Mouse (Mus musculus): Measurements from ENCODE around the gene Ube2d3. TPM values are rescaled to one million over a fixed set of nuclear protein-coding genes. Genes with fewer than 3 reads are reported as not detected.
"Not testable (repeated sequence)": the region's sequence is repeated elsewhere in the genome, so short reads cannot be mapped to it uniquely, and the experiment has no call there.

Ube2d3 gene
- polyA plus RNA-seq, 1 experiment from 2014 or later = 433 TPM

- no peaks in the 10 kb centered on the region for H3K9me3 ChIP-seq
- H3K4me1 ChIP-seq (replicated peaks) = peaks cover 40% of the 10 kb centered on the region
- H3K27ac ChIP-seq = peak overlapping the region; percentile 100
- no peaks in the 10 kb centered on the region for H3K27me3 ChIP-seq
- peak overlapping the region; percentile 92 for H3K4me2 ChIP-seq (replicated peaks)
- no peak for ATAC-seq
- H3K4me3 ChIP-seq (replicated peaks) = peak overlapping the region; percentile 77
- 0 out of 2 replicates have a peak, but pooled peaks cover 5% of the 10 kb centered on the region for H3K36me3 ChIP-seq
- peak overlapping the region; percentile 88 for H3K9ac ChIP-seq (replicated peaks)
- WGBS = 2% methylated on average over 15 of the region's 15 CpGs
Observed at GRCm38 (mm10) chr3:135439651-135440050, 1.7 kb downstream of the Ube2d3 start.

GRCm38 (mm10) chr3:135440221-135440620 lies 2.3 kb downstream of the Ube2d3 start:
- no peak for ATAC-seq
- 0 out of 2 replicates have a peak, but pooled peaks cover 5% of the 10 kb centered on the region for H3K36me3 ChIP-seq
- H3K9ac ChIP-seq (replicated peaks) = peak overlapping the region; percentile 88
- H3K4me2 ChIP-seq (replicated peaks) = peak overlapping the region; percentile 92
- peaks cover 43% of the 10 kb centered on the region for H3K4me1 ChIP-seq (replicated peaks)
- peak overlapping the region; percentile 77 for H3K4me3 ChIP-seq (replicated peaks)
- H3K27ac ChIP-seq = no peak overlapping the region
- 24% methylated on average over 7 of the region's 7 CpGs for WGBS
- no peaks in the 10 kb centered on the region for H3K27me3 ChIP-seq
- H3K9me3 ChIP-seq = no peaks in the 10 kb centered on the region

GRCm38 (mm10) chr3:135440621-135441020 lies 2.7 kb downstream of the Ube2d3 start:
- Histone ChIP-seq H3K27me3 (no peaks in the 10 kb centered on the region), H3K36me3 (0 out of 2 replicates have a peak, but pooled peaks cover 5% of the 10 kb centered on the region), H3K9me3 (no peaks in the 10 kb centered on the region), H3K4me3 (replicated peaks) (peak overlapping the region; percentile 77), H3K27ac (no peak overlapping the region), H3K4me1 (replicated peaks) (peaks cover 43% of the 10 kb centered on the region), H3K4me2 (replicated peaks) (peak overlapping the region; percentile 92), H3K9ac (replicated peaks) (peak overlapping the region; percentile 88)
- 48% methylated on average over 10 of the region's 10 CpGs for WGBS
- no peak for ATAC-seq

GRCm38 (mm10) chr3:135444930-135445329 lies 7.0 kb downstream of the Ube2d3 start:
- no peak overlapping the region for H3K4me2 ChIP-seq (replicated peaks)
- no peak for ATAC-seq

GRCm38 (mm10) chr3:135458981-135459380 lies 21.0 kb downstream of the Ube2d3 start:
- Histone ChIP-seq H3K4me2 (replicated peaks) (no peak overlapping the region), H3K9ac (replicated peaks) (no peak overlapping the region), H3K4me3 (replicated peaks) (no peak overlapping the region), H3K27ac (no peak overlapping the region), H3K9me3 (no peaks in the 10 kb centered on the region), H3K4me1 (replicated peaks) (no peaks in the 10 kb centered on the region), H3K27me3 (no peaks in the 10 kb centered on the region), H3K36me3 (peaks cover 29% of the 10 kb centered on the region)
- no peak for ATAC-seq

More at GRCm38 (mm10) chr3:135444930-135445329, 7.0 kb downstream of the Ube2d3 start:
- Histone ChIP-seq H3K27ac (no peak overlapping the region), H3K9me3 (no peaks in the 10 kb centered on the region), H3K36me3 (0 out of 2 replicates have a peak, but pooled peaks cover 5% of the 10 kb centered on the region), H3K4me1 (replicated peaks) (peaks cover 37% of the 10 kb centered on the region), H3K9ac (replicated peaks) (no peak overlapping the region), H3K27me3 (no peaks in the 10 kb centered on the region), H3K4me3 (replicated peaks) (no peak overlapping the region)

GRCm38 (mm10) chr3:135468402-135468801 lies 30.5 kb downstream of the Ube2d3 start:
- Histone ChIP-seq H3K4me2 (replicated peaks) (no peak overlapping the region), H3K27me3 (no peaks in the 10 kb centered on the region), H3K36me3 (no peaks in the 10 kb centered on the region), H3K4me1 (replicated peaks) (no peaks in the 10 kb centered on the region), H3K9ac (replicated peaks) (no peak overlapping the region), H3K27ac (no peak overlapping the region), H3K4me3 (replicated peaks) (no peak overlapping the region), H3K9me3 (no peaks in the 10 kb centered on the region)
- WGBS = 94% methylated on average over 1 of the region's 1 CpGs
- ATAC-seq = no peak

- Histone ChIP-seq H3K27me3 (no peaks in the 10 kb centered on the region), H3K27ac (no peak overlapping the region), H3K9ac (replicated peaks) (no peak overlapping the region), H3K4me3 (replicated peaks) (no peak overlapping the region), H3K36me3 (no peaks in the 10 kb centered on the region), H3K4me2 (replicated peaks) (no peak overlapping the region), H3K9me3 (no peaks in the 10 kb centered on the region), H3K4me1 (replicated peaks) (no peaks in the 10 kb centered on the region)
- 0 out of 2 replicates have a peak, but pooled peaks have one; percentile 38 for ATAC-seq
- WGBS = 58% methylated on average over 3 of the region's 3 CpGs
Observed at GRCm38 (mm10) chr3:135469146-135469545, 31.2 kb downstream of the Ube2d3 start.

GRCm38 (mm10) chr3:135469974-135470373 lies 32.0 kb downstream of the Ube2d3 start:
- WGBS = 57% methylated on average over 4 of the region's 4 CpGs
- Histone ChIP-seq H3K27ac (no peak overlapping the region), H3K9me3 (no peaks in the 10 kb centered on the region), H3K4me2 (replicated peaks) (no peak overlapping the region), H3K36me3 (no peaks in the 10 kb centered on the region), H3K4me1 (replicated peaks) (no peaks in the 10 kb centered on the region), H3K27me3 (no peaks in the 10 kb centered on the region), H3K9ac (replicated peaks) (no peak overlapping the region), H3K4me3 (replicated peaks) (no peak overlapping the region)
- ATAC-seq = peak; percentile 51; the same call in 1 of the 2 replicates

- no peaks in the 10 kb centered on the region for H3K4me1 ChIP-seq (replicated peaks)
- no peak overlapping the region for H3K4me2 ChIP-seq (replicated peaks)
- WGBS = 97% methylated on average over 1 of the region's 1 CpGs
- ATAC-seq = no peak
- H3K4me3 ChIP-seq (replicated peaks) = no peak overlapping the region
- no peak overlapping the region for H3K27ac ChIP-seq
- H3K27me3 ChIP-seq = no peaks in the 10 kb centered on the region
- no peaks in the 10 kb centered on the region for H3K36me3 ChIP-seq
- H3K9me3 ChIP-seq = no peaks in the 10 kb centered on the region
- no peak overlapping the region for H3K9ac ChIP-seq (replicated peaks)
Observed at GRCm38 (mm10) chr3:135470823-135471222, 32.9 kb downstream of the Ube2d3 start.

- 90% methylated on average over 8 of the region's 8 CpGs for WGBS
- H3K4me2 ChIP-seq (replicated peaks) = no peak overlapping the region
- no peaks in the 10 kb centered on the region for H3K27me3 ChIP-seq
- ATAC-seq = no peak
- no peaks in the 10 kb centered on the region for H3K36me3 ChIP-seq
- no peaks in the 10 kb centered on the region for H3K9me3 ChIP-seq
- H3K4me3 ChIP-seq (replicated peaks) = no peak overlapping the region
- H3K27ac ChIP-seq = no peak overlapping the region
- H3K4me1 ChIP-seq (replicated peaks) = no peaks in the 10 kb centered on the region
- H3K9ac ChIP-seq (replicated peaks) = no peak overlapping the region
Observed at GRCm38 (mm10) chr3:135475025-135475424, 37.1 kb downstream of the Ube2d3 start.

- no peak overlapping the region for H3K4me3 ChIP-seq (replicated peaks)
Observed at GRCm38 (mm10) chr3:135476286-135476685, 38.3 kb downstream of the Ube2d3 start.

GRCm38 (mm10) chr3:135476977-135477376 lies 39.0 kb downstream of the Ube2d3 start:
- Histone ChIP-seq H3K4me2 (replicated peaks) (no peak overlapping the region), H3K27me3 (no peaks in the 10 kb centered on the region), H3K9me3 (no peaks in the 10 kb centered on the region), H3K27ac (no peak overlapping the region), H3K4me1 (replicated peaks) (no peaks in the 10 kb centered on the region), H3K4me3 (replicated peaks) (no peak overlapping the region), H3K36me3 (no peaks in the 10 kb centered on the region), H3K9ac (replicated peaks) (no peak overlapping the region)
- WGBS = 95% methylated on average over 2 of the region's 2 CpGs
- ATAC-seq = no peak

More at GRCm38 (mm10) chr3:135476286-135476685, 38.3 kb downstream of the Ube2d3 start:
- no peak for ATAC-seq
- Histone ChIP-seq H3K4me2 (replicated peaks) (no peak overlapping the region), H3K4me1 (replicated peaks) (no peaks in the 10 kb centered on the region), H3K9me3 (no peaks in the 10 kb centered on the region), H3K36me3 (no peaks in the 10 kb centered on the region), H3K27ac (no peak overlapping the region), H3K27me3 (no peaks in the 10 kb centered on the region), H3K9ac (replicated peaks) (no peak overlapping the region)
- 82% methylated on average over 6 of the region's 6 CpGs for WGBS

- H3K36me3 ChIP-seq; H3K4me2 ChIP-seq (replicated peaks); H3K9me3 ChIP-seq; H3K27ac ChIP-seq; H3K9ac ChIP-seq (replicated peaks); H3K4me1 ChIP-seq (replicated peaks); H3K27me3 ChIP-seq; H3K4me3 ChIP-seq (replicated peaks); ATAC-seq: not testable (repeated sequence)
- WGBS = 84% methylated on average over 5 of the region's 5 CpGs
Observed at GRCm38 (mm10) chr3:135479090-135479489, 41.1 kb downstream of the Ube2d3 start.
